Mouse (Mus musculus): ENCODE measurements around the gene Gm10471.
"Not testable (repeated sequence)": the region's sequence is repeated elsewhere in the genome, so short reads cannot be mapped to it uniquely, and the experiment has no call there.

- not testable (repeated sequence) for TF ChIP-seq POLR2A (IDR thresholded peaks at IDR 0.05; ENCODE audit: control insufficient read depth, low read depth, low read length); CTCF (IDR thresholded peaks at IDR 0.05; ENCODE audit: control insufficient read depth, insufficient read depth, insufficient replicate concordance, low read depth, low read length)
Measured at GRCm38 (mm10) chr5:26121321-26121720, 32.2 kb upstream of the Gm10471 start, which contains the start of gene Gm10220.
